Mouse (Mus musculus) olfactory bulb, adult 2 months (tissue): Measurements from ENCODE around the gene Gm43517.

Experiments used
- CTCF ChIP-seq: fragments of 200-500 bp; IDR thresholded peaks from 2 replicates; pipeline ENCODE4 v1.5.1; 2012; ENCODE audit warnings: low read depth, mild to moderate bottlenecking, low read length, moderate library complexity; ENCODE audit not compliant: insufficient read depth
- POLR2A ChIP-seq: fragments of 200-500 bp; IDR thresholded peaks from 2 replicates; pipeline ENCODE4 v1.6.1; 2012; ENCODE audit warnings: mild to moderate bottlenecking, low read depth, low read length, moderate library complexity; ENCODE audit not compliant: insufficient read depth

- TF ChIP-seq CTCF (no peak), POLR2A (no peak)
These were observed 8.5 kb upstream of the Gm43517 start for GRCm38 (mm10) chr12:49376318-49376992.
